Mouse (Mus musculus) kidney, postnatal 25 days (tissue): ENCODE measurements around the gene Shq1.
A peak's percentile ranks its signal among the peaks of the same experiment; 100 is the strongest.

Source experiments
- DNase-seq, 2 experiments: peaks; one replicate each; pipeline ENCODE4 v3.0.0; 2021; ENCODE audit warnings: mixed read lengths in 2 of 2

Shq1 gene

GRCm38 (mm10) chr6:100670880-100671344 lies at the start of gene Shq1:
TSS of gene Shq1 (minus strand) at chr6:100671157.
- DNase-seq: peak; percentile 90 to 92

- no peak for DNase-seq
These were observed 49.1 kb upstream of the Shq1 start for GRCm38 (mm10) chr6:100720098-100720501.

GRCm38 (mm10) chr6:100716817-100717216 lies 45.9 kb upstream of the Shq1 start:
- no peak for DNase-seq

GRCm38 (mm10) chr6:100716152-100716551 lies 45.2 kb upstream of the Shq1 start:
- DNase-seq: no peak

- no peak for DNase-seq
These were observed 44.4 kb upstream of the Shq1 start for GRCm38 (mm10) chr6:100715296-100715828.

GRCm38 (mm10) chr6:100710866-100711265 lies 39.9 kb upstream of the Shq1 start:
- DNase-seq: no peak

- no peak for DNase-seq
These were observed 39.2 kb upstream of the Shq1 start for GRCm38 (mm10) chr6:100710170-100710569.

GRCm38 (mm10) chr6:100709483-100709882 lies 38.5 kb upstream of the Shq1 start:
- DNase-seq: peak; percentile 82 to 91

- DNase-seq: peak in 1 of 2 experiments; percentile 41
These were observed 38.0 kb upstream of the Shq1 start for GRCm38 (mm10) chr6:100708996-100709395.

GRCm38 (mm10) chr6:100708248-100708647 lies 37.3 kb upstream of the Shq1 start:
- DNase-seq: no peak

- peak; percentile 7 to 40 for DNase-seq
These were observed 36.6 kb upstream of the Shq1 start for GRCm38 (mm10) chr6:100707557-100707956.

- no peak for DNase-seq
These were observed 35.9 kb upstream of the Shq1 start for GRCm38 (mm10) chr6:100706861-100707260.

- DNase-seq: peak; percentile 5 to 36
These were observed 34.4 kb upstream of the Shq1 start for GRCm38 (mm10) chr6:100705366-100705811.

- DNase-seq: peak; percentile 23 to 52
These were observed 33.8 kb upstream of the Shq1 start, which contains the start of gene Gxylt2 for GRCm38 (mm10) chr6:100704574-100705365. TSS of gene Gxylt2 (plus strand) at chr6:100704734.

GRCm38 (mm10) chr6:100704197-100704573 lies 33.2 kb upstream of the Shq1 start:
- no peak for DNase-seq

- no peak for DNase-seq
These were observed 29.8 kb upstream of the Shq1 start for GRCm38 (mm10) chr6:100700774-100701173.

GRCm38 (mm10) chr6:100699986-100700385 lies 29.0 kb upstream of the Shq1 start:
- no peak for DNase-seq

- DNase-seq: no peak
These were observed 15.4 kb upstream of the Shq1 start for GRCm38 (mm10) chr6:100686341-100686740.

- no peak for DNase-seq
These were observed 7.7 kb upstream of the Shq1 start for GRCm38 (mm10) chr6:100678636-100679035.

GRCm38 (mm10) chr6:100676461-100676860 lies 5.5 kb upstream of the Shq1 start:
- no peak for DNase-seq

- DNase-seq: peak in 1 of 2 experiments; percentile 3
These were observed 4.0 kb upstream of the Shq1 start for GRCm38 (mm10) chr6:100674974-100675373.

GRCm38 (mm10) chr6:100671401-100671800 lies 444 bp upstream of the Shq1 start:
- no peak for DNase-seq

- peak; percentile 61 to 82 for DNase-seq
These were observed 551 bp downstream of the Shq1 start for GRCm38 (mm10) chr6:100670370-100670841.

GRCm38 (mm10) chr6:100668858-100669257 lies 2.1 kb downstream of the Shq1 start:
- no peak for DNase-seq
